Mouse (Mus musculus): Measurements from ENCODE around the gene Pth.

DNA sequence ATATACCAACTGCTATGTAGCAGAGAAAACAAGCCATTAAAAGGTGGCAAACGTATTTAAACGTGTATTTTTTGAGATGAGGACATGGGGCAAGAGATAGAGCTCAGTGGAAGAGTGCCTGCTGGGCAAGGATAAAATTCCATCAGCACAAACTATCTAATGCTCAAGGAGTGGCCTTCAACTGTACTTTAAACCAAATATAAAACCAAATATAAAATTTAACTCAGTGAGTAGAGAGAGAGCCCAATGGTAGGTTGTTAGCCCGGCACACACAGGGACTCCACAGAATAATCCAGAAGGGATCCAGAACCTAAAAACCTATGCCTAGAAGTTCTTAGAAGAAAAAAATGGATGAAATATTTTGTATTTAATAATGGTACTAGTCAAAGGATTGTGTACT, 45.1 kb upstream of the Pth start:
- no peak for TF ChIP-seq NRF1 (IDR thresholded peaks at IDR 0.05; ENCODE audit: insufficient read depth, low read depth, low read length, poor library complexity, severe bottlenecking)
- no peak for TF ChIP-seq JUND (IDR thresholded peaks at IDR 0.05; ENCODE audit: low read depth, low read length)
- TF ChIP-seq POLR2A (IDR thresholded peaks at IDR 0.05; ENCODE audit: control insufficient read depth in 1 of 2, insufficient read depth in 1 of 2, low read depth in 1 of 2, low read length in 2 of 2, poor library complexity in 1 of 2) = no peak
- TF ChIP-seq KAT2A (conservative IDR thresholded peaks at IDR 0.05; ENCODE audit: low read depth, low read length) = no peak
- TF ChIP-seq RCOR1 (IDR thresholded peaks at IDR 0.05; ENCODE audit: low read depth, low read length) = no peak
- TF ChIP-seq EP300 (IDR thresholded peaks at IDR 0.05; ENCODE audit: low read depth in 1 of 2, low read length in 2 of 2) = no peak
- TF ChIP-seq CTCF (IDR thresholded peaks at IDR 0.05 in 2 of 3, conservative IDR thresholded peaks at IDR 0.05 in 1 of 3; ENCODE audit: control insufficient read depth in 1 of 3, insufficient read depth in 1 of 3, low read depth in 2 of 3, low read length in 3 of 3, poor library complexity in 1 of 3, severe bottlenecking in 1 of 3) = no peak
- no peak for TF ChIP-seq ZNF384 (IDR thresholded peaks at IDR 0.05; ENCODE audit: low read depth, low read length)
- TF ChIP-seq GATA1 (IDR thresholded peaks at IDR 0.05; ENCODE audit: low read depth, low read length) = no peak
- no peak for TF ChIP-seq ZMIZ1 (IDR thresholded peaks at IDR 0.05; ENCODE audit: low read depth, low read length)
- no peak for TF ChIP-seq TAL1 (IDR thresholded peaks at IDR 0.05; ENCODE audit: low read length)
- no peak for TF ChIP-seq SIN3A (IDR thresholded peaks at IDR 0.05; ENCODE audit: low read length)
- TF ChIP-seq MEF2A (IDR thresholded peaks at IDR 0.05; ENCODE audit: extremely low read depth, insufficient replicate concordance, low read depth, low read length, poor library complexity, severe bottlenecking) = no peak

Measured in MEL (cell line).